Mouse (Mus musculus): Measurements from ENCODE around the gene Nmd3.

GRCm38 (mm10) chr3:69797969-69798368 is 76.2 kb downstream of the Nmd3 start:
- TF ChIP-seq CTCF (IDR thresholded peaks at IDR 0.05; ENCODE audit: low read depth) (no peak), EP300 (optimal IDR thresholded peaks at IDR 0.05) (no peak)
